Mouse (Mus musculus): ENCODE data around the gene 4933425L06Rik. TPM values are rescaled to one million over a fixed set of nuclear protein-coding genes. Genes with fewer than 3 reads are reported as not detected.

Gene 4933425L06Rik
- not detected in 2 replicates for polyA plus RNA-seq (2016; fragmentation: Nextera tagmentation; extraction: Ambion mirVana)

DNA sequence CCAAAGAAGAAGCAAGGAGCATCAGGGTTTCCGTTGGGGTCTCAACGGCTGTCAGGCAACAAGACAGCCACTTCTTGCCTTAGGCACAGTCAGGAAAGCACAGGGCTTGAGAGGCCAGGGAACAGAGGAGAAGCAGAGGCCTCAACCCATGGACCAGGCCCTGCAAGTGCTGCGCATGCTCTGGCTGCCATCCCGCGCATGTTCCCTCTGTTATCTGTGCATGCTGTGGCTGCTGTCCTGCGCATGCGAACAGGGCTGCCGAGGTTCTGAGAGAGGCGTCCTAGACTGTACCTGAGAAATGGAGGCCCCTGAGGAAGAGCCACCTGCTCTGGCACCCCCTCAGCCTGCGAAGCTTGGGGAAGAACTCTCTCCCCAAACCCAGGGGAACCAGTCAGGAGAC, at the start of gene 4933425L06Rik:
4933425L06Rik (plus strand) TSS at position 261 of the 400 bp plus-strand sequence.
- WGBS: 94% methylated on average over 10 of the region's 10 CpGs
- Histone ChIP-seq H3K4me1 (replicated peaks) (no peaks in the 10 kb centered on the region), H3K9me3 (no peaks in the 10 kb centered on the region), H3K27ac (no peak within 1 kb of the TSS), H3K27me3 (ENCODE audit: insufficient read depth, poor library complexity, severe bottlenecking) (no peaks in the 10 kb centered on the region), H3K4me3 (no peak within 1 kb of the TSS), H3K36me3 (no peaks in the 10 kb centered on the region)
- no peak for DNase-seq (ENCODE audit: low spot score)

DNA sequence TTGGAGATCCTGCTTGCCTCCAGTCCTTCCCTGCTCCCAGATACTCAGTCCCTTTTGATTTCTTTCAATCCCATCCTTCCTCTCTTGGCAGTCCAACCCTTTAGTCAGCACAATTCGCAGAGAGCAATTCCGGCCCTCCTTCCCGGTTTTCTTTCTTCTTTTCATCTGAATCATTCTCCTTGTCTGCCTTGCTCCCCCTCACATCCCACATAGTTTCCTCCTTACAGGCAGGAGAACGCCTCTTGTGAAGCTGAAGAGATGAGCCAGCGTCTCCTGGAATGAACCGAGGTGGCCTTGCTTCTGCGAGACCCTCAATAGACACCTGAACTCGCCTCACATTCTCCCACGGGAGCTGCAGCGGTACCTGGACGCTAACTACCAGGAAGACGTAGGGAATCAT, 44.1 kb upstream of the 4933425L06Rik start:
- WGBS: 89% methylated on average over 12 of the region's 12 CpGs
- Histone ChIP-seq H3K4me1 (replicated peaks) (no peaks in the 10 kb centered on the region), H3K36me3 (no peaks in the 10 kb centered on the region), H3K9me3 (no peaks in the 10 kb centered on the region), H3K27ac (no peak overlapping the region), H3K27me3 (ENCODE audit: insufficient read depth, poor library complexity, severe bottlenecking) (no peaks in the 10 kb centered on the region), H3K4me3 (no peak overlapping the region)
- no peak for DNase-seq (ENCODE audit: low spot score)

DNA sequence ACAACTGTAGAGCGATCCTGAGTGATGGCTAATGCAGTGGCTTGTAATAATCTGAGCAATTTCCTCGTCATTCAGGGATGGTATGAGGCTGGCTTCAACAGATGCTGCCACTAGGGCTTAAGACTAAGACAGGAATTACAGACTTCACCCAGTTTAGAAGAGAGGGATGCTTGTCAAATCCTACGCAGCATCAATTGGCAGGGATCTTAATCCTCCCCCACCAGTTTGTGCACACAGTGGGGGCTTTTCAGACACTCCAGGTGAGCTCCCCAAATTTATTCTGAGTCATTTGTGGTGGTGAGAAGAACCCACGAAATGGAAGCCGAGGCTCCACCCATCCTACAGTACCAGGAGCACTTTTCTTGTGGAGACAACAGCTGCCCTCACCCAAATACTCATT, 43.6 kb upstream of the 4933425L06Rik start:
- H3K27ac ChIP-seq: no peak overlapping the region
- WGBS: 75% methylated on average over 5 of the region's 5 CpGs

DNA sequence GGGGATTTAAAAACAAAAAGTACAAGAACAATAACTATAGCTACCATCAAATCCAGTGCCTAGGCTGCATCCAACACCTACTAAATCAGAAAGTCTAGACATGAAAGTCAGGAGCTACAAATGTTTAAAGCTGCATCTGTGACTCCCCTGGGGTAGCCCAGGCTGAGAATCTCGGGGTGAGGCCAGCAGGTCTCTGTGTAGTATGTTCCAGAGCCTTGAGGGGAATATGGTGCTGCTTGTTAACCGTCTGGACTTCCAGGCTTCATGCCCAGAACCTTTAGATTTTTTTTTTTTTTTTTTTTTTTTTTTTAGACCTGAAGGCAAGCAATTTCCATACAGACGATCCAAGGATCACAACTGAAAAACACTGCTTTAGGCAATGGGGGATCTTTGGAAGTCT, 38.0 kb upstream of the 4933425L06Rik start:
- no peaks in the 10 kb centered on the region for H3K9me3 ChIP-seq
- no peak overlapping the region for H3K4me3 ChIP-seq
- 73% methylated on average over 3 of the region's 3 CpGs for WGBS
- H3K27ac ChIP-seq: no peak overlapping the region
- no peaks in the 10 kb centered on the region for H3K4me1 ChIP-seq (replicated peaks)
- DNase-seq (ENCODE audit: low spot score): no peak
- no peaks in the 10 kb centered on the region for H3K27me3 ChIP-seq (ENCODE audit: insufficient read depth, poor library complexity, severe bottlenecking)
- H3K36me3 ChIP-seq: no peaks in the 10 kb centered on the region

More for the DNA sequence above, 43.6 kb upstream of the 4933425L06Rik start:
- Histone ChIP-seq H3K9me3 (no peaks in the 10 kb centered on the region), H3K4me1 (replicated peaks) (no peaks in the 10 kb centered on the region), H3K36me3 (no peaks in the 10 kb centered on the region), H3K4me3 (no peak overlapping the region), H3K27me3 (ENCODE audit: insufficient read depth, poor library complexity, severe bottlenecking) (no peaks in the 10 kb centered on the region)
- no peak for DNase-seq (ENCODE audit: low spot score)

DNA sequence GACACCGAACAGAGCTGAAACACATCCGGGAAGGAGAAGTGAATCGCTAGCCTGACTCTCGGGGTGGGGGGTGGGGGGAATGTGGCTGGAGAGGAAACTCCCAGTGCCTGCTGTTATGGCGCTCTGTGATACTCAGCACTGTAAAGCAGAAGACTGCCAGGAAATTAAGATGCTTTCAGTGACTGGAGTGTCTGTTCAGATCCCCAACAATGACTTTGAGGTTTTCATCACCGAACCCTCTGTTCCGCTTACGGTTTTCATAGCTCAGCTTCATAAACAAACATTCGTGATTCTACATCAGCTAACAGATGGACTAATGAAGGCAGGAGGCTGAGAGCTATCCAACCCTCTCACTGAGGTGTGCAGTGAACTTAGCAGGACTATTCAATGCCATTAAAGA, 34.5 kb upstream of the 4933425L06Rik start:
- no peak for DNase-seq (ENCODE audit: low spot score)
- no peak overlapping the region for H3K27ac ChIP-seq
- 74% methylated on average over 9 of the region's 9 CpGs for WGBS
- H3K36me3 ChIP-seq: no peaks in the 10 kb centered on the region
- no peaks in the 10 kb centered on the region for H3K4me1 ChIP-seq (replicated peaks)
- H3K4me3 ChIP-seq: no peak overlapping the region
- peaks cover 1% of the 10 kb centered on the region for H3K27me3 ChIP-seq (ENCODE audit: insufficient read depth, poor library complexity, severe bottlenecking)
- H3K9me3 ChIP-seq: no peaks in the 10 kb centered on the region

DNA sequence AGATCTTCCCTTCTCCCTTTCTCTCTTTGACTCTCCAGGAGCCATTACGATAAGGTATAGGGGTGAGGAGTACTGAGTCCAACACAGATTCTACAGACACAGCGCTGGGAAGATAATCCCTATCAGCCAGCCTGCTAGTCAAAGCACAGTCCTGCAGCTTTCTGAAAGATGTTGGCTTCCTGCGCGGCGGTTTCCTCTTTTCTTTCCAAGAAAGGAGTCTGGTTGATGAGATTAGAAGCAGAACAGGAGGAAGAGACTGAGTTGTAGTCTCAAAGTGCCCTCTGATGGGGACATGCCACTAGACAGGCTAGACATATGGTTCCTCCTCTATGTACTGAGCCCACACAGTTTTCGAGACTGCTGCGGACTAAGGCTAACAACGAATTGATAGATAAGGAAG, 33.3 kb upstream of the 4933425L06Rik start:
- H3K27ac ChIP-seq: no peak overlapping the region
- no peaks in the 10 kb centered on the region for H3K9me3 ChIP-seq
- H3K36me3 ChIP-seq: no peaks in the 10 kb centered on the region
- peaks cover 7% of the 10 kb centered on the region for H3K4me1 ChIP-seq (replicated peaks)
- H3K4me3 ChIP-seq: no peak overlapping the region
- no peak for DNase-seq (ENCODE audit: low spot score)
- WGBS: 86% methylated on average over 8 of the region's 8 CpGs
- peaks cover 14% of the 10 kb centered on the region for H3K27me3 ChIP-seq (ENCODE audit: insufficient read depth, poor library complexity, severe bottlenecking)

DNA sequence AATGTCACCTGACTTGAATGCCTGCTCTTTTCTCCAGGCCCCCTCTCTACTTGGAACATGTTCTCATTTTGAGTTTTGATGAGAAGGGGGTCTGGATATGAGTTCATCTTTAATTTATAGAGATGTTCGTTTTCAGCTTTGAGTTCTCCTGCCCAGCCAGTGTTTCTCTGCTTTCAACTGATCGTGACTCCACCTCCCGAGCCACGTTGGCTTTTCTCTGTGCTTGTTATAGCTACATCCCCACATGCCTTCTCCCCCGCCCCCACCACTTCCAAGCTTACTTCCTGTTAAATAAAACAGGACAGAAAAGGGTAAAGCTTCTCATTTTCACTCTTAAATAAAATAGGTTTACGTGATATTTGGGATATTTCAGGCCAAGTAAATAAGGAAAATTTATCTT, 30.5 kb upstream of the 4933425L06Rik start:
- H3K27ac ChIP-seq: no peak overlapping the region
- DNase-seq (ENCODE audit: low spot score): no peak
- H3K4me3 ChIP-seq: no peak overlapping the region
- H3K27me3 ChIP-seq (ENCODE audit: insufficient read depth, poor library complexity, severe bottlenecking): peaks cover 30% of the 10 kb centered on the region
- WGBS: 49% methylated on average over 6 of the region's 6 CpGs
- no peaks in the 10 kb centered on the region for H3K9me3 ChIP-seq
- no peaks in the 10 kb centered on the region for H3K36me3 ChIP-seq
- H3K4me1 ChIP-seq (replicated peaks): peaks cover 15% of the 10 kb centered on the region

DNA sequence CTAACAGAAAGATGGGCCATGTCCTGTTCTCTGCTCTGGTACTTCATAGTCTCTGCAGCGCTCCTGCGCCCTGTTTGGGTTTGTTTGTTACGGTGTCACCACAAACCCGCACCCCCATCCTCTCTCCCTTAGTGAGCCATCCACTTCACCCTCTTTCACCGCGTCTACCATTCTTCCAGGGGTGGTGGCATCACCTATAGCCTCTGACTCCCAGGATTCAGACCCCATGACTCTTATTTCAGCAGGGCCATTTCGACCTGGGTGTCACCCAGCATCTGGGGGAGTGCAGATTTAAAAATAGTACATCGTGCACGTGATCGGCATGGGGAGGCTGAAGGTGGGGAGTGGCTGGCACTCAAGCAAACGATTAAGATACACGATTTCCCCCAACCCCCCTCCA, 28.3 kb upstream of the 4933425L06Rik start:
- 2% methylated on average over 12 of the region's 12 CpGs for WGBS

DNA sequence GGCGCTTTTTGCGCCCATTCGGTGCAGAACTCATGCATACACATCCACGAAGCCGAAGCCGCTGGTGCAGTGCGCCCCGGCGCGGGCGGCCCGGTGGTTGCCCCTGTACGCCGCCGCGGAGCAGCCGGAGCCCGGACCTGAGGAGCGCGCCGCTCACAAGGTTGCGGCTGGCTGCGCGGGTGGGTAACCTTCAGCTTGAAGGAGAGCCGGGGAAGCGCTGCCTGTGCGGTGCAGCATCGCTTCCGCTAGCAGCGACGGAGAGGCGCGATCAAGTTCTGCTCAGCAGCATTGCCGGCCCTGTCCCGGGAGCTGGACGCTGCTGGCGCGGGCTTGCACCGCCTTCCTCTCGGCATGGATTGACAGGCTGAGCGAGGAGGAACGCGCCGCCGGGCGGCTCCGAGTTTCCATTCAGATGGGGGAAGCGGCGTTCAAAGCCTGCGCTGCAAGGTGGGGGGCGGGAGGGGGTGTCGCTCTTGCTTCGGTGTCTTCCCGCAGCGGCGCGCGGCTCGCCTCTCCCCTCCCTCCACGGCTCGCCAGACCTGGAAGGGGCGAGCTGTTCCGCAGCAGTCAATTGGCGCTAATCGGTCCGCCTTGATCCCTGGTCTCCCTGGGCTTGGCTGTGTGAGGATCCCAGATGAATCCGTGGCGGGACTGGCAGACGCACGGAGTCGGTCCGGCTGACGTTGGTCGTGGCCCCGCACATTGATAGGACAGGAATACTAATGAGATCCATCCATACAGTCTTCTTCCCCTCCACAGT, 27.6 kb upstream of the 4933425L06Rik start, which contains the start of gene Rgs7bp:
Rgs7bp (minus strand) TSS at position 750 of the 760 bp plus-strand sequence.
- under 1% methylated on average over 75 of the region's 75 CpGs for WGBS
- no peaks in the 10 kb centered on the region for H3K36me3 ChIP-seq
- H3K27me3 ChIP-seq (ENCODE audit: insufficient read depth, poor library complexity, severe bottlenecking): peaks cover 31% of the 10 kb centered on the region
- H3K9me3 ChIP-seq: no peaks in the 10 kb centered on the region
- H3K4me1 ChIP-seq (replicated peaks): peaks cover 15% of the 10 kb centered on the region
- peak within 1 kb of the TSS; percentile 74 for H3K4me3 ChIP-seq
- DNase-seq (ENCODE audit: low spot score): peak; percentile 84
- peak within 1 kb of the TSS; percentile 86 for H3K27ac ChIP-seq

More for the DNA sequence above, 28.3 kb upstream of the 4933425L06Rik start:
- Histone ChIP-seq H3K9me3 (no peaks in the 10 kb centered on the region), H3K4me1 (replicated peaks) (peaks cover 15% of the 10 kb centered on the region), H3K36me3 (no peaks in the 10 kb centered on the region), H3K4me3 (peak overlapping the region; percentile 74), H3K27me3 (ENCODE audit: insufficient read depth, poor library complexity, severe bottlenecking) (peaks cover 31% of the 10 kb centered on the region), H3K27ac (peak overlapping the region; percentile 86)
- DNase-seq (ENCODE audit: low spot score): peak; percentile 28

DNA sequence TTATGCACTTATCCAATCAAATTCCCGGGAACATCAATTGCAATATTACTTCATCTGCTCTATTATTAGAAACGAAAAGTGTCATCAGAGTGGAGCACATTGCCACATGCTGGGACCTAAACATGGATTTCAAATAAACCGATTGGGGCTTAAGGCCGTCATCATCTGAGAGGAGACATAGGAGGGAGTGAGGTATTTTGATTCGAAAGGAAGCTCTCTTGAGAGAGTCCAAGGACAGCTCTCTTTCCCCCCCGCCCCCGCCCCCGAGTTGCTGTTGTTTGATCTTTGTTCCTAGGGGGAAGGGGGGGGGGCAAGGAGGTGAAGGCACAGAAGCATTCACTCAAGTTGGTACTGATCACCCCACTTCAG, 27.0 kb upstream of the 4933425L06Rik start:
- Histone ChIP-seq H3K27ac (peak overlapping the region; percentile 86), H3K4me1 (replicated peaks) (peaks cover 15% of the 10 kb centered on the region), H3K36me3 (no peaks in the 10 kb centered on the region), H3K4me3 (peak overlapping the region; percentile 74), H3K27me3 (ENCODE audit: insufficient read depth, poor library complexity, severe bottlenecking) (peaks cover 31% of the 10 kb centered on the region), H3K9me3 (no peaks in the 10 kb centered on the region)
- no peak for DNase-seq (ENCODE audit: low spot score)
- 2% methylated on average over 8 of the region's 8 CpGs for WGBS

DNA sequence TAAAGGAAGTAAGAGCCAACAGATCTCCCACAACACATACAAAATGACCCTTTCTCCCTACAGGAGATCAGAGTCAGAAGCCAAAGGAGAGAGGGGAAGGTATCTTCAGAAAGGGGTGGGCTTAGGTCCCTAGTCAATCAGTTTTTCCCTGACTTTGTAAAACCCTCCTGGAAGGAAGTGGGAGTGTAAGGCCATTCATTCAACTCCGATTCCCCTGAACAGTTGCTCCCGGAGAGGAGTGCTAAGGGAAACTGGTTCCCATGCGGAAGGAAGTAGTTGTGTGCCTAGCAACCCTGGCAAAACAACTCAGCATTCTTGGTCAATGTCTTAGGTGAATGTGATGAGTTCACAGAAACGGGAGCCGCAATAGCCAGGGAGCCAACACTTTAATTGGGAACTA, 26.5 kb upstream of the 4933425L06Rik start:
- peak; percentile 25 for DNase-seq (ENCODE audit: low spot score)
- H3K4me1 ChIP-seq (replicated peaks): peaks cover 15% of the 10 kb centered on the region
- H3K4me3 ChIP-seq: peak overlapping the region; percentile 74
- no peaks in the 10 kb centered on the region for H3K9me3 ChIP-seq
- H3K27ac ChIP-seq: 0 out of 2 replicates have a peak overlapping the region, but pooled peaks have one; percentile 86
- H3K36me3 ChIP-seq: no peaks in the 10 kb centered on the region
- peaks cover 31% of the 10 kb centered on the region for H3K27me3 ChIP-seq (ENCODE audit: insufficient read depth, poor library complexity, severe bottlenecking)
- WGBS: 19% methylated on average over 5 of the region's 5 CpGs

DNA sequence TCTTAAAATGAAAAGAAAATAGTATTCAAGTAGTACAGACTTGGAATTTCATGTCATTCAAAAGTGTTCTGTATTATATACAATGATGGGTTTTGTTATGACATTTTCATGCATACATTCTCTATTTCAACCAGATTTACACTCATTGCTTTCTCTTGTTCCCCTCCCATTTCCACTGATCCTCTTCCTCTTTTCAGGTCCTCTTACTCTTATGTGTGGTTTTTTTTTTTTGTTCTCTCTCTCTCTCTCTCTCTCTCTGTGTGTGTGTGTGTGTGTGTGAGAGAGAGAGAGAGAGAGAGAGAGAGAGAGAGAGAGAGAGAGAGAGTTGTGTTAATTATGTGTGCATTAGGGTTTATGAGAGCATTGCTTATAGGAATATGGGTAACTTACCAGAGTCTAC, 15.8 kb upstream of the 4933425L06Rik start:
- no peak for DNase-seq (ENCODE audit: low spot score)
- Histone ChIP-seq H3K9me3 (no peaks in the 10 kb centered on the region), H3K4me3 (no peak overlapping the region), H3K27ac (no peak overlapping the region), H3K4me1 (replicated peaks) (no peaks in the 10 kb centered on the region), H3K27me3 (ENCODE audit: insufficient read depth, poor library complexity, severe bottlenecking) (no peaks in the 10 kb centered on the region), H3K36me3 (no peaks in the 10 kb centered on the region)

DNA sequence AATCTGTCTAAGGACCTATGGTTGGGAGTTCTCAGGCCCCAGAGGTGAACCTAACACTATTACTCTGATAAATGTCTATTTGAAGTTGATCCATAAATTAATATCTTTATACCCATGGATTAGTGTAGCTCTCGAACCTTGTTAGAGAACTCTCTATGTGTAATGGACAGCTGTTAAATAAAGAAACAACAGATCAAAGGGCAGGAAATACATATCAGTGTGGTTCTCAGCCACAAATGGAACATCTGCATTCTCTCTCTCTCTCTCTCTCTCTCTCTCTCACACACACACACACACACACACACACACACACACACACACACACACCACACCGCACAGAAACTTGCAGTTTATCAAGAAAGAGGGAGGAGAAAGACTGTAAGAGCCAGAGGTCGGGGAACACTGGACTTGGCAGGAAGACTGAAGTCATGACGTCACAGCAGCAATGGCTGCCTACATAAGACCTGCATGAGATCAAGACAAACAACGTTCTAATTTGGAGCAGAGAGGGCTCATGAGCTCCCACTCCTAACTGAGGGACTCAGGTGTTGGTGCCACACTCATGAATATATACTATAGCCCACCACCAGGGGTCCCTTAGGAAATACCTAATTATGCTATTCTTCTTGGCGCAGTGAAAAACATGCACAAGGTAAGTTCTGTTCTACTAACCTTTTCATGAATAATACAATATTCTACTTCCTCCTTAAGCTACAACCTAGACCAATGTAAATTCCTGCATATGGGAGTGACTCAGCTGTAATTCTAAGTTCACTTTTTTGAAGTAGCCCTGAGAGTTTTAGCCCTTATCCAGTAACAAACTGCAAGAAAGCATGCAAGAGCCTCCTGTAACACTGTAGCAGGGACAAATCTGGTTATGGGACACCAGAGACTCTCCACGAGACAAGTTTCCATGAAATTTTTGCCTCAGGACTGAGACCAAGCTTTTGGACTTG, 14.8 kb upstream of the 4933425L06Rik start:
- H3K9me3 ChIP-seq: no peaks in the 10 kb centered on the region
- no peaks in the 10 kb centered on the region for H3K27me3 ChIP-seq (ENCODE audit: insufficient read depth, poor library complexity, severe bottlenecking)
- H3K27ac ChIP-seq: no peak overlapping the region
- no peak for DNase-seq (ENCODE audit: low spot score)
- WGBS: 81% methylated on average over 7 of the region's 7 CpGs
- no peak overlapping the region for H3K4me3 ChIP-seq
- H3K36me3 ChIP-seq: no peaks in the 10 kb centered on the region
- H3K4me1 ChIP-seq (replicated peaks): no peaks in the 10 kb centered on the region

All from hindbrain, embryonic 10.5 days (tissue).